Mouse (Mus musculus): ENCODE measurements around the gene F2rl1. TPM values are rescaled to one million over a fixed set of nuclear protein-coding genes. Genes with fewer than 3 reads are reported as not detected.

F2rl1 gene
- polyA plus RNA-seq, 2 experiments from 2014 or later: 11.2 to 25.9 TPM

Other genes with a start within 250 kb of the F2rl1 start
- 1 to 10 TPM in 1 of 2 experiments, under 1 TPM in 1; 0.62 to 1.1 TPM for gene Zbed3, start 201.6 kb downstream of the F2rl1 start, polyA plus RNA-seq (2017; shearing (Covaris generic))
- 10 to 100 TPM in 1 of 2 experiments, 1 to 10 TPM in 1; 9.9 to 13.6 TPM for gene Aggf1, start 149.9 kb downstream of the F2rl1 start, polyA plus RNA-seq (2017; shearing (Covaris generic))
- gene Crhbp, start 80.3 kb downstream of the F2rl1 start, polyA plus RNA-seq (2017; shearing (Covaris generic)): not detected
- gene S100z, start 46.5 kb downstream of the F2rl1 start, polyA plus RNA-seq (2017; shearing (Covaris generic)): not detected
- gene F2r, start 93.3 kb upstream of the F2rl1 start, polyA plus RNA-seq (2017; shearing (Covaris generic)): 10 to 100 TPM; 21.4 to 25.0 TPM
- 1 to 10 TPM; 3.9 to 4.3 TPM for gene F2rl2, start 171.6 kb upstream of the F2rl1 start, polyA plus RNA-seq (2017; shearing (Covaris generic))

All from CD4-positive, CD25-positive, alpha-beta regulatory T cell, adult 4 months (primary cell).